Mouse (Mus musculus): ENCODE measurements around the gene Uckl1.

The Uckl1 gene

GRCm38 (mm10) chr2:181572921-181573920, 11.5 kb downstream of the Uckl1 start:
- no peak for DNase-seq (ENCODE audit: extremely low spot score)

GRCm38 (mm10) chr2:181571941-181572670, 12.6 kb downstream of the Uckl1 start:
- no peak for DNase-seq (ENCODE audit: extremely low spot score)

- no peak for DNase-seq (ENCODE audit: extremely low spot score)
Observed at GRCm38 (mm10) chr2:181570921-181571595, 13.6 kb downstream of the Uckl1 start.

- DNase-seq (ENCODE audit: extremely low spot score): no peak
Observed at GRCm38 (mm10) chr2:181570375-181570774, 14.3 kb downstream of the Uckl1 start.

GRCm38 (mm10) chr2:181569856-181570255, 14.8 kb downstream of the Uckl1 start:
- no peak for DNase-seq (ENCODE audit: extremely low spot score)

GRCm38 (mm10) chr2:181568272-181569008, 16.3 kb downstream of the Uckl1 start:
- DNase-seq (ENCODE audit: extremely low spot score): peak; percentile 38

- DNase-seq (ENCODE audit: extremely low spot score): no peak
Observed at GRCm38 (mm10) chr2:181567338-181567737, 17.4 kb downstream of the Uckl1 start.

- no peak for DNase-seq (ENCODE audit: extremely low spot score)
Observed at GRCm38 (mm10) chr2:181553772-181554171, 30.9 kb downstream of the Uckl1 start.

GRCm38 (mm10) chr2:181550233-181550632, 34.5 kb downstream of the Uckl1 start:
- DNase-seq (ENCODE audit: extremely low spot score): no peak

- DNase-seq (ENCODE audit: extremely low spot score): no peak
Observed at GRCm38 (mm10) chr2:181548682-181549081, 36.0 kb downstream of the Uckl1 start.

GRCm38 (mm10) chr2:181548227-181548626, 36.5 kb downstream of the Uckl1 start:
- DNase-seq (ENCODE audit: extremely low spot score): no peak

GRCm38 (mm10) chr2:181546142-181546541, 38.5 kb downstream of the Uckl1 start:
- DNase-seq (ENCODE audit: extremely low spot score): no peak

- DNase-seq (ENCODE audit: extremely low spot score): no peak
Observed at GRCm38 (mm10) chr2:181541761-181542380, 42.8 kb downstream of the Uckl1 start.

GRCm38 (mm10) chr2:181537444-181538047, 47.1 kb downstream of the Uckl1 start:
- DNase-seq (ENCODE audit: extremely low spot score): no peak

GRCm38 (mm10) chr2:181536410-181536809, 48.3 kb downstream of the Uckl1 start:
- DNase-seq (ENCODE audit: extremely low spot score): no peak

- DNase-seq (ENCODE audit: extremely low spot score): no peak
Observed at GRCm38 (mm10) chr2:181532589-181532988, 52.1 kb downstream of the Uckl1 start.

- DNase-seq (ENCODE audit: extremely low spot score): no peak
Observed at GRCm38 (mm10) chr2:181529076-181529475, 55.6 kb downstream of the Uckl1 start.

GRCm38 (mm10) chr2:181525526-181525925, 59.2 kb downstream of the Uckl1 start:
- no peak for DNase-seq (ENCODE audit: extremely low spot score)

GRCm38 (mm10) chr2:181522811-181523210, 61.9 kb downstream of the Uckl1 start:
- DNase-seq (ENCODE audit: extremely low spot score): no peak

GRCm38 (mm10) chr2:181521491-181521890, 63.2 kb downstream of the Uckl1 start:
- no peak for DNase-seq (ENCODE audit: extremely low spot score)

GRCm38 (mm10) chr2:181520936-181521227, 63.8 kb downstream of the Uckl1 start:
- DNase-seq (ENCODE audit: extremely low spot score): no peak

All from embryo, embryonic 9.5 days (tissue).